Mouse (Mus musculus) E14TG2a.4 (cell line): ENCODE results near the gene 1110059E24Rik.

Experiments used
- CTCF ChIP-seq: conservative IDR thresholded peaks from 2 replicates; pipeline ENCODE4 v1.5.1; 2014; ENCODE audit warnings: low read length
- NANOG ChIP-seq: IDR thresholded peaks from 2 replicates; pipeline ENCODE4 v1.6.1; 2014; ENCODE audit warnings: borderline replicate concordance, low read length, mixed read lengths
- POU5F1 ChIP-seq: IDR thresholded peaks from 2 replicates; pipeline ENCODE4 v1.6.1; 2014; ENCODE audit warnings: low read length, borderline replicate concordance

- TF ChIP-seq CTCF (no peak), POU5F1 (no peak), NANOG (no peak)
Measured at GRCm38 (mm10) chr19:21680986-21681385, 28.2 kb upstream of the 1110059E24Rik start.
